Mouse (Mus musculus): Measurements from ENCODE around the gene Snx27. TPM values are rescaled to one million over a fixed set of nuclear protein-coding genes. Genes with fewer than 3 reads are reported as not detected.

Snx27 gene
- total RNA-seq (2023): 10 to 100 TPM; 36.3 to 39.2 TPM

DNA sequence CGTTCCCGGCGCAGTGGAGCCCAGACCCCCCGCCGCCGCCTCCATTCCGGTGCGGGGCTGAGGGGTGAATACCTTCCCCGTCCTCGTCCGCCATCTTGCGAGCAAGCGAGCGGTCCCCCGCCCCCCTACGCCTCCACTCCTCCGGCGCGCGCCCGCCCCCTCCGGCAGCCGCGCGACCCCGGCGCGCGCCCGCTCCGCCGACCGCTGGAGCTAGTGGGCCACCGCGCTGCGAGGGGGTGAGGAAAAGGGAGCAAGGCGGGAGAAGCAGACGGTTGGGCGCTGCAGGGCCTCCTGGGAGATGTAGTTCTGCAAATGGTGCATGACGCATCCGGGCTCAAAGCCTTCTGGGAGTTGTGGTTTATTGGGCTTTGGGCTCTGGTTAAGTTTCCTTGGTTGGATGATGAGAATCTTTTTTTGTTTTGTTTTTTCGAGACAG, at the start of gene Snx27:
TSS of gene Snx27 (minus strand) at position 261 of the 436 bp plus-strand sequence.

DNA sequence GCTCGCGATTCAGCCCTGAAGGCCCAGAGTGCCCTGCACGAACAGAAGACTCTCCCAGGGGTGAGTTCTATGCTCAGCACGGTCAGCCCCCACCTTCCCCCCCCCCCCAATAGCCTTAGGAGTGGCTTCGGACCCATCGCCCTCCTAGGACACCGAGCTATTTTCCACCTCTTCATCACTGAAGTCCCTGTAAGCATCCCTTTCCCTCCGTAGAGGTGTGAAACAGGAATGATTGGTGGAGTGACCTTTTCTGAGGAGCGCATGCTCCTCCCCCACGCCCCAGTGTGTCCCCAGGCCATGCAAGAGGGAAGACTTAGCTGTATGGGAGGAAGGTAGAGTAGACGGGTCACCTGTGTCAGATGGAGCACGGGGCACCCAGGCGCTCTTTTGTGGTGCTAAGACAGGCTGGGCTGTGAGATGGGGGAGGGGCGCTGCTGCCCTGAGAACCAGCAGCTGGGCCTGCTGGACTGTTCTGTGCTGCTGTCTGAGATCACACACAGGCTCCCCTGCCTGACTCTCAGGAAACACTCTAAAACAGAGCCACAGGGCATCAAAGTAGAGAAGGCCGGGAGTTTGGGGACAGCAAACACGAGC, 102.1 kb downstream of the Snx27 start, which contains the start of gene Riiad1:
TSS of gene Riiad1 (minus strand) at position 51 of the 594 bp plus-strand sequence.

DNA sequence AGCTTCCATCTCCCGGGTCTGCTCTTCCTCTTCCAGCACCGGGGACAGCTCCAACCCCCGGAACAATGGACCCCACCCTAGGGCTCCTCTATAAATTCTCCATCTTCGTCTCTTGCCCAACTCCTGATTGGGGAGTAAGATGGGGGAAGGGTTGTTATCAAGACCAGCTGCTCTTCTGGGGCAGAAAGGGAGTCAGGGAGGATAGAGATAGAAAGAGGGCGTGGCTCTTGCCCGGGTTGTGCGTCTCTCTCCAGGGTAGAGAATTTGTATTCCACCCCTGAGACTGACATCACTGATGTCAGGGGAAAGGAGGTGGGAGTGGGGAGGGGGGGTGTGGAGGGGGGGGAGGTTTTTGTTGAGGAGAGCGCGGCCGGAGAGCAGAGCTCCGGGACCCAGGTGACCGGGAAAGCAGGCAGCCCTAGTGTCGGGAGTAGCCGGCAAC, 104.5 kb downstream of the Snx27 start, which contains the start of gene Celf3:
TSS of gene Celf3 (plus strand) at position 315 of the 442 bp plus-strand sequence.

Other genes starting within 250 kb of the Snx27 start
- not detected for gene Them5, start 240.6 kb downstream of the Snx27 start, total RNA-seq (2023)
- gene C2cd4d, start 220.3 kb downstream of the Snx27 start, total RNA-seq (2023): not detected
- gene Rorc, start 209.9 kb downstream of the Snx27 start, total RNA-seq (2023): 1 to 10 TPM; 1.5 to 2.6 TPM
- under 1 TPM; 0.52 to 0.56 TPM for gene Lingo4, start 184.2 kb downstream of the Snx27 start, total RNA-seq (2023)
- gene Tdrkh, start 169.4 kb downstream of the Snx27 start, total RNA-seq (2023): 1 to 10 TPM; 5.6 to 6.8 TPM
- gene Mrpl9, start 139.4 kb downstream of the Snx27 start, total RNA-seq (2023): 10 to 100 TPM; 66.8 to 68.7 TPM
- gene Oaz3, start 138.8 kb downstream of the Snx27 start, total RNA-seq (2023): under 1 TPM in 1 of 2 experiments, not detected in 1; 0.44 TPM
- gene Celf3, start 104.4 kb downstream of the Snx27 start, total RNA-seq (2023): not detected
- gene Riiad1, start 102.4 kb downstream of the Snx27 start, total RNA-seq (2023): 1 to 10 TPM in 1 of 2 experiments, not detected in 1; 1.8 TPM
- not detected for gene Gm10972, start 60.4 kb upstream of the Snx27 start, total RNA-seq (2023)
- gene Tuft1, start 76.2 kb upstream of the Snx27 start, total RNA-seq (2023): 1 to 10 TPM; 2.8 to 4.2 TPM
- gene Selenbp2, start 110.8 kb upstream of the Snx27 start, total RNA-seq (2023): not detected
- gene Cgn, start 203.8 kb upstream of the Snx27 start, total RNA-seq (2023): under 1 TPM; 0.64 to 0.95 TPM

Measured in T-cell, adult 66 days (primary cell).